Mouse (Mus musculus): ENCODE data around the gene Nfkbib. TPM values are rescaled to one million over a fixed set of nuclear protein-coding genes. Genes with fewer than 3 reads are reported as not detected.

Gene Nfkbib
- total RNA-seq, 2 experiments from 2014 or later = 31.4 to 33.9 TPM

GRCm38 (mm10) chr7:28801451-28801850, 34.1 kb upstream of the Nfkbib start:
- no peak for DNase-seq (ENCODE audit: low spot score in 2 of 2)

- DNase-seq (ENCODE audit: low spot score in 2 of 2) = no peak
These were observed 32.7 kb upstream of the Nfkbib start for GRCm38 (mm10) chr7:28799994-28800393.

GRCm38 (mm10) chr7:28796562-28796975, 29.3 kb upstream of the Nfkbib start:
- peak; percentile 65 to 68 for DNase-seq (ENCODE audit: low spot score in 2 of 2)

- DNase-seq (ENCODE audit: low spot score in 2 of 2) = no peak
These were observed 28.5 kb upstream of the Nfkbib start for GRCm38 (mm10) chr7:28795832-28796231.

GRCm38 (mm10) chr7:28794496-28794895, 27.2 kb upstream of the Nfkbib start:
- DNase-seq (ENCODE audit: low spot score in 2 of 2) = no peak

- DNase-seq (ENCODE audit: low spot score in 2 of 2) = no peak
These were observed 26.5 kb upstream of the Nfkbib start for GRCm38 (mm10) chr7:28793834-28794233.

GRCm38 (mm10) chr7:28792391-28793185, 25.3 kb upstream of the Nfkbib start:
- DNase-seq (ENCODE audit: low spot score in 2 of 2) = no peak

GRCm38 (mm10) chr7:28791706-28792105, 24.4 kb upstream of the Nfkbib start:
- no peak for DNase-seq (ENCODE audit: low spot score in 2 of 2)

- no peak for DNase-seq (ENCODE audit: low spot score in 2 of 2)
These were observed 22.9 kb upstream of the Nfkbib start for GRCm38 (mm10) chr7:28790066-28790806.

- no peak for DNase-seq (ENCODE audit: low spot score in 2 of 2)
These were observed 21.9 kb upstream of the Nfkbib start for GRCm38 (mm10) chr7:28789235-28789634.

GRCm38 (mm10) chr7:28788307-28789195, 21.2 kb upstream of the Nfkbib start, which contains the start of gene Rinl:
Rinl (plus strand) TSS chr7:28788969.
- DNase-seq (ENCODE audit: low spot score in 2 of 2) = no peak

- DNase-seq (ENCODE audit: low spot score in 2 of 2) = no peak
These were observed 20.6 kb upstream of the Nfkbib start for GRCm38 (mm10) chr7:28787884-28788283.

- DNase-seq (ENCODE audit: low spot score in 2 of 2) = no peak
These were observed 17.8 kb upstream of the Nfkbib start for GRCm38 (mm10) chr7:28785161-28785560.

GRCm38 (mm10) chr7:28781261-28781663, 13.9 kb upstream of the Nfkbib start:
- DNase-seq (ENCODE audit: low spot score in 2 of 2) = no peak

GRCm38 (mm10) chr7:28780857-28781256, 13.5 kb upstream of the Nfkbib start:
- no peak for DNase-seq (ENCODE audit: low spot score in 2 of 2)

GRCm38 (mm10) chr7:28780067-28780658, 12.9 kb upstream of the Nfkbib start:
- DNase-seq (ENCODE audit: low spot score in 2 of 2) = peak; percentile 89 to 91

- no peak for DNase-seq (ENCODE audit: low spot score in 2 of 2)
These were observed 11.5 kb upstream of the Nfkbib start for GRCm38 (mm10) chr7:28778825-28779224.

GRCm38 (mm10) chr7:28775129-28775528, 7.8 kb upstream of the Nfkbib start:
- DNase-seq (ENCODE audit: low spot score in 2 of 2) = no peak

- peak; percentile 47 to 60 for DNase-seq (ENCODE audit: low spot score in 2 of 2)
These were observed 6.9 kb upstream of the Nfkbib start for GRCm38 (mm10) chr7:28774164-28774563.

- DNase-seq (ENCODE audit: low spot score in 2 of 2) = no peak
These were observed 5.9 kb upstream of the Nfkbib start for GRCm38 (mm10) chr7:28773163-28773562.

GRCm38 (mm10) chr7:28771867-28772266, 4.6 kb upstream of the Nfkbib start:
- no peak for DNase-seq (ENCODE audit: low spot score in 2 of 2)

Data from layer of hippocampus, postnatal 14 days (tissue).